Mouse (Mus musculus): ENCODE results near the gene Rnf135.
"Not testable (repeated sequence)": the region's sequence is repeated elsewhere in the genome, so short reads cannot be mapped to it uniquely, and the experiment has no call there.

Gene Rnf135

GRCm38 (mm10) chr11:80161041-80161440, 22.6 kb upstream of the Rnf135 start:
- no peak for DNase-seq (ENCODE audit: extremely low read depth, low read depth)

DNA sequence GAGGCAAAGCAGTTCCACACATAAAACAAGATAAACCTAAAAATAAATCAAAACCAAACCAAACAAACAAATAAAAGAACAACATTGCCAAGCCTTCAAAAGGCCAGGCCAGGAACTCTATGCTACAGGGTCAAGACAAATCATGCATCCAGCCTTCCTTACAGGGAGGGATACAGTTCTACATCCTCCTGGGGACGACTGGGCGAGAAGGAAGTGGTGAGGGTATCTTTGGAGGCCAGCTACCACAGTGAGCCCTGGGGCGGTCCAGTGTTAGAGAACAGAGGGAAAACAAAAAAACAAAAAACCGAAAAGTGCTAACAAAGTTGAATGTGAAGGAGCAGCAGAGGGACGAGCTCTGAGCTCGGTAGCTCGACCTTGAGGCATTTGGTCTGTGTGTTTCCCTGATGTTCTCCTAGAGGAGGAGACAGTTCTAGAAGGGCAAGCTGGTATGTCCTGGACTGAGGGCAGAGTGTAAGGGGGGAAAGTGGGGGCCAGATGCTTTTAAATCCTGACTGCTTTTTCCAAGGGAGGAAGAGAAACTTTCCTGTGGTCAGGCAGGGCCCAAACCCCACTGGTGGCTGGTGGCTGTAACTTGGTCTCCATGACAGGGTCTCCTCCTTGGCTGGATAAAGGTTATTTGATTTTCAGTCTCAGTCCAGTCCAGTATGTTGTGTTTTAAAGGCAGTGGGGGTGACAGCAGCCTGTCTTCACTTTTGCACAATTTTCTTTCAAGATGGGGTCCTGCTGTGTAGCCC, 20.1 kb upstream of the Rnf135 start:
- DNase-seq (ENCODE audit: extremely low read depth, low read depth): no peak

GRCm38 (mm10) chr11:80164224-80164623, 19.4 kb upstream of the Rnf135 start:
- DNase-seq (ENCODE audit: extremely low read depth, low read depth): no peak

- DNase-seq (ENCODE audit: extremely low read depth, low read depth): no peak
Observed at GRCm38 (mm10) chr11:80168121-80168520, 15.5 kb upstream of the Rnf135 start.

DNA sequence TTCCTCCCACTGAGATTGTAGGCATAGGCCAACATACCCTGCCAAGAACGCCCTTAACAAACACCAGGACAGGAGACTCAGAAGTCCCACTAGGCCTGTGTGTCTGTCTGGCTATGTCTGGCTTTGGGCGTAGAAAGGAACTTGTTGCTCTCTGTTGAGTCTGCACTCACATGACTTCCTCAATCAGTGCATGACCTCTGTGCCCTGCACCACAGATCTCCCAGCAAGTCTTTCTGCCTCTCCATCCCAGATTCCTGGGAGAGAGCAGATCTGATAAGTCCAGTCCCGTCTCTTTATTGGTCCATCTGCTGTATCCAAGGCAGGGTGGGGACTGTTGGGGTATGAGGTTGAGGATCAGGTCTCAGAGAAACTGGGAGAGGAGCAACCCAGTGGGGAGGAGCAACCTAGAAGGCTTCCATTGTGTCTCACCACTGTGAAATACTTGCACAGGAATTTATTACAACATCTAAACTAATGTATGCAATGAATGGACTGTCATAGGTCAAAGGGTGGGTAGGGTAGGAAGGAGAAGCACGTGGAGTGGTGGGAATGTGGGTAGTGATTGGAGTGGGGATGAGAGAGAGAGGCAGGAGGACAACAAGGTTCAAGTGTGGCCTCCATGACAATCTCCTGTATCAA, 14.9 kb upstream of the Rnf135 start:
- DNase-seq (ENCODE audit: extremely low read depth, low read depth): no peak

DNA sequence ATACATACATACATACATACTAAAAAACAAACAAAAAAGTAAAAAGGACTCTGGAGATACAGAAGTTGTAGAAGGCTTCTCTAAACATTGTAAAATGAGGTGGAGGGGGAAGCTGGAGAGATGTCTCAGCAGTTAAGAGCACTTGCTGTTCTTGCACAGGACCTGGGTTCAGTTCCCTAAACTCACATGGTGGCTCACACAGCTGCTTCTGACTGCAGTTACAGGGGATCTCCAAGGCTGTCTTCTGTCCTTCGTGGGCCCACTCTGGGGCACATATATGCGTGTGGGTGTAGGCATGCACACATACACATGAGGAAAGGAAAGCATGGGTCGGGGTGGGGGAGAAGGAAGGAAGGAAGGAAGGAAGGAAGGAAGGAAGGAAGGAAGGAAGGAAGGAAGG, 14.0 kb upstream of the Rnf135 start:
- DNase-seq (ENCODE audit: extremely low read depth, low read depth): no peak

GRCm38 (mm10) chr11:80170351-80170750, 13.3 kb upstream of the Rnf135 start:
- no peak for DNase-seq (ENCODE audit: extremely low read depth, low read depth)

- DNase-seq (ENCODE audit: extremely low read depth, low read depth): no peak
Observed at GRCm38 (mm10) chr11:80171884-80172283, 11.8 kb upstream of the Rnf135 start.

DNA sequence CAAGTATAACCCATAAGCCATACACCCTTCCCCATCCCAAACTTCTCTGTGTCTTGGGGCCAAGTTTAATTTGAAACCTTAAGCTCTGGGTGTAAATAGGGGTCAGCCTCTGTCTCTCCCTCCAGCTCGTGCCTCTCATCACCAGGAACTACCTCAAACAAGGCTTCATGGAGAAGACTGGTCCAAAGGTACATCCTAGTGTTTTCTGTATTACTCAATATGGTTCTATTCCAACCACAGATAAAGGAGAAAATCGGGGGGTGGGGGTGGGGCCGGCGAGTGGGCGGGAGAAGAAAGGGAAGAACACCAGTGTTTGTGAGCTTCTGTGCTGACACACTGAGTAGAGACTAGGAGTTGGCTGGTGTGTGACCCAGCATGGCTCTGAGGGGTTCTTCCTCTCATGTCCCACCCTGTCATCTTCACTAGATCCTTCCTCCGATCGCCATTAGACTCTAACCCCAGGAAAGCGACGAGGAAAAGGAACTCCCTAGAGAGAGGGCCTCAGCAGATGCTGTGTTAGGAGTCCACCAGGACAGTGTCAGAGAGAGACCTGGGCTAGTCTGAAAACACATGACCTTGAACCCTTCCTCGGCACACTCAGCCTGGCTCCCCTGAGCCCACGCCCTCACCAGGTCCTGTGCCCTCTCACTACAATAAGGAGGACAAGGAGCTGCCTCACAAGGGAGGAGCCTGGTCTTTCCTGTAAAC, 9.5 kb upstream of the Rnf135 start:
- DNase-seq (ENCODE audit: extremely low read depth, low read depth): no peak

GRCm38 (mm10) chr11:80176911-80177895, 6.4 kb upstream of the Rnf135 start:
- DNase-seq (ENCODE audit: extremely low read depth, low read depth): no peak

DNA sequence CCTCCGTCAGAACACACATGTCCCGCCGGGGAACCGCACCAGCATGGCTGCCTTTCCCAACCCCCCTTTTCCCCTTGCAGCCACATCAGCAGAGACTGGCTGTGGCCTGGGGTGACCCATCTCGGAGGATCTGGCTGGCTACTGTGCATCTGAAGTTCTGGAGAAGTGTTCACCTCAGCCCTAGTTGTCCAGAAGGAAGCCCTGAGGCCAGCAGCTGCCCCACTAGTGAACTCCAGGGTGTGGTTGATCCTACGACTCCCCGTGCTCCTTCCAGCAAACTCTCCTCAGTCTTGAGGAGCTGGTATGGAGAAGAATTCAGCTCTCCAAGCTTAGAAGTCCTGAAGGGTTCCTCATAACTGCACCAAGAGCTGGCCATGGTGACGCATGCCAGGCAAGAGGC, 5.3 kb upstream of the Rnf135 start:
- no peak for DNase-seq (ENCODE audit: extremely low read depth, low read depth)

DNA sequence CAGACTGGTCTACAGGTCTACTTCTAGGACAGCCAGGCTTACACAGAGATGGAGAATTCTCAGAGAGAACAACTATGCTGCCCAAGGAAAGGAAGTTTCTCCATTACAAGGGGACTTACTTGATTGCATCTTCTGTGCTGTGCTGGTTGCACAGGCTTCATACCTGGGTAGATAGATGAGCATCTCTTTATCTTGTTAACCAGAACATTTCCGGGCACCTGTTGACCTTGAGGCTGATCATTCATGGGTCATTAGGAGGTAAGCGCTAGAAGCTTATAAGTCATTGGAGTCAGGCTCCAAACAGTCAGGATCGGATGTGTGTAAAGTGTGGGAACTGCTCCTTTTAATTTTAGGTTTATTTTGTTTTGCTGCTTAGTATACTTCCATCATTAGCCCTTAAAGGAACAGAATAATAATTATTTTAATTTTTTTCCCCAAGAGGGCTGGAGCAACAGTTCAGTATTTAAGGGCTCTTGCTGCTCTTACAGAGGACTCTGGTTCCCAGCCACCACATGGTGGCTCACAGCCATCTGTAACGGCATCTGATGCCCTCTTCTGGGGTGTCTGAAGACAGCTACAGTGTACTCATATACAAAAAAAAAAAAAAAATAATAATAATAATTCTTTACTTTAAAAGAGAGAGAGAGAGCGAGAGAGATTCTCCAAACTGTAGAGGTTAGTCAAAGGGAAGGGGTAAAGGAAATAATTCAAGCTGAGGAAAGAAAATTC, 2.5 kb upstream of the Rnf135 start:
- no peak for DNase-seq (ENCODE audit: extremely low read depth, low read depth)

- DNase-seq (ENCODE audit: extremely low read depth, low read depth): not testable (repeated sequence)
Observed at GRCm38 (mm10) chr11:80183054-80183704, 472 bp upstream of the Rnf135 start.

DNA sequence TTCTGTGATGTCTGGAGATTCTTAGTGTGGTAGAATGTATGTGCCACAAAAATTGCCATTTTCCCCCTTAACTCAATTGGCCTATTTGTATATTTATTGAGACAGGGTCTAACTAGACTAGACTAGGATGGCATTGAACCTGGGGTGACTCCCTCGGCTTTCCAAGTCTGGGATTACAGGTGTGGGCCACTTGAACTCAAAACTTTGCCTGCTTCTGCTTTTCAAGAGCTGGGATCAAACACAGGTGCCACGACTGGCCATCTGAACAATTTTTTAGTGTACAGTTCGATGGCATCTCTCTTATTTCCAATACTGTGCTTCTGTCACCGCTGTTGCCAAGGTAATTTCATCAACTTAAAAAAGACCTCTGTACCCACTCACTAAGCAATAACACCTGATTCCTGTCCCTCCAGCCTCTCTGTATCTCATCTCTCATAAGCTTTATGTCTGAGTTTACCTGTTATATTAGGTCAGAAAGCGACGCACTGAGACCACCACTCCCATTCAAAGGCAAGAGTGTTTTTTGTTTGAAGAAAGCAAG, 950 bp downstream of the Rnf135 start:
- no peak for DNase-seq (ENCODE audit: extremely low read depth, low read depth)

DNA sequence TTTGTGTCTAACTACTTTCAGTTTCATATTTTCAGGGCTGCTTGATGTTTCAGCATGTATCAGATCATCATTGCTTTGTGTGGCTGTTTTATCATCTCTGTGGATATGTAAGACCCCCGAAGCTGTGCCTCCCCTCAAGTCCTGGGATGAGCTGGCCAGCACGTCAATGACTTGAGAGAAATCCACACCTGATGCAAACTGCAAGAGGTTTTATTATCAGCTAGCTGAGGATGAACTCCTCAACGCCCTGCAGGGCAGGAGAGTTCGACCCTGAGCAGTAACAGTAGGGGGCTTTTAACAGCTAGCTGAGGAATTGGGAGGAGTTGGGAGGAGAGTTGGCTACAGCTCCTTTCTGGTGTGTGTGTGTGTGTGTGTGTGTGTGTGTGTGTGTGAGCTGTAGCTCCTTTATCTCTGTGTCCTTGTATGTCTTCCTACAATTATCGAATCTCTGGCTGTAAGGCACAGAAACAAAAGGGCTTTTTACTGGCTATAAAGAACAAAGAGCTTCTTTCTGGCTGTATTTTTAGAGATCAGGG, 1.9 kb downstream of the Rnf135 start:
- DNase-seq (ENCODE audit: extremely low read depth, low read depth): not testable (repeated sequence)

DNA sequence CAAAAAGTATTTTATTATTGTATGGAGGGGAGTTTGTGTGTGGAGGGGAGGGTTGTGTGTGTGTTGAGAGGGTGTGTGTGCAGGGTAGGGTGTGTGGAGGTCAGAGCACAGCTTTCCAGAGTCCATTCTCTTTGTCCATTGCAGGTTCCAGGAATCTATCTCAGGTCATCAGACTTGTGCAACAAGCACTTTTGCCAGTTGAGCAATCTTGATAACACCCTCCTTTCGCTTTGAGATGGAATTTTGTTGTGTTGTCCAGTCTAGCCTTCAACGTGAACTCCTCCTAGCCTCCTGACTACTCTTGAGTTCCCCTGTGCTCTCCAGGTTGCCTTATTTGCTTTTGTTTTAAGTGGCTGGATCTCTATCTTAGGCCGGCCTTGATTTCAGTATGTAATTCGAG, 6.6 kb downstream of the Rnf135 start:
- DNase-seq (ENCODE audit: extremely low read depth, low read depth): no peak

GRCm38 (mm10) chr11:80193827-80194226, 10.2 kb downstream of the Rnf135 start:
- DNase-seq (ENCODE audit: extremely low read depth, low read depth): no peak

GRCm38 (mm10) chr11:80196351-80196750, 12.7 kb downstream of the Rnf135 start:
- DNase-seq (ENCODE audit: extremely low read depth, low read depth): no peak

DNA sequence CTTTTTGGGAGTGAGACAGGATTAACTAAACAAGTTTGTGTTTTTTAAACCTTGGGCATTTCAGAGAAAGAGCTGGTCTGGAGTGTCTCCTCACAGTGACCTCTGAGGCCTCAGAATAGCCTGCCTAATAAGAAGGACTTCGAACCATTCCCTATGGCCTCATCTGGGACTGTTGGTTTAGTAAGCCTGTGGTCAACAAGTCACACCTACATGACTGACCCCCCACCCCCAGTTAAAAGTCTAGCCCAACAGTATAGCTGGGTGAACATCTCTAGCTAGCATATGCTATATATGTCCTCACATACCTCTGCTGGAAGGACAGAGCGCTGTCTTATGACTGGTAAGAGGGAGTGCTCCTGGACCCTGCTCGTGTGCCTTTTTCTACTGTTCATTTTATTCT, 15.7 kb downstream of the Rnf135 start:
- no peak for DNase-seq (ENCODE audit: extremely low read depth, low read depth)

GRCm38 (mm10) chr11:80199773-80200172, 16.1 kb downstream of the Rnf135 start:
- no peak for DNase-seq (ENCODE audit: extremely low read depth, low read depth)
